Mouse (Mus musculus) A20 (cell line): ENCODE measurements around the gene Aldh1l1.

ENCODE experiments used
- DNase-seq: peaks from one replicate; pipeline ENCODE4 v3.0.0-alpha.2; 2011; ENCODE audit warnings: low read depth, low spot score

The Aldh1l1 gene

GRCm38 (mm10) chr6:90507443-90507842 lies 21.2 kb downstream of the Aldh1l1 start:
- DNase-seq: no peak

GRCm38 (mm10) chr6:90508197-90508624 lies 22.0 kb downstream of the Aldh1l1 start:
- DNase-seq: no peak

- DNase-seq: no peak
These were observed 22.9 kb downstream of the Aldh1l1 start for GRCm38 (mm10) chr6:90509085-90509484.

GRCm38 (mm10) chr6:90512416-90512815 lies 26.2 kb downstream of the Aldh1l1 start:
- DNase-seq: no peak

GRCm38 (mm10) chr6:90513074-90513856 lies 27.0 kb downstream of the Aldh1l1 start:
- DNase-seq: no peak

- DNase-seq: no peak
These were observed 28.1 kb downstream of the Aldh1l1 start for GRCm38 (mm10) chr6:90514369-90514768.

- DNase-seq: peak; percentile 62
These were observed 28.7 kb downstream of the Aldh1l1 start for GRCm38 (mm10) chr6:90514883-90515405.

GRCm38 (mm10) chr6:90518892-90519291 lies 32.7 kb downstream of the Aldh1l1 start:
- DNase-seq: no peak

GRCm38 (mm10) chr6:90519375-90519774 lies 33.1 kb downstream of the Aldh1l1 start:
- DNase-seq: no peak

GRCm38 (mm10) chr6:90526406-90526805 lies 40.2 kb downstream of the Aldh1l1 start:
- DNase-seq: no peak

GRCm38 (mm10) chr6:90529461-90530046 lies 43.3 kb downstream of the Aldh1l1 start:
- no peak for DNase-seq

- DNase-seq: no peak
These were observed 46.5 kb downstream of the Aldh1l1 start for GRCm38 (mm10) chr6:90532575-90533190.

- DNase-seq: no peak
These were observed 47.3 kb downstream of the Aldh1l1 start for GRCm38 (mm10) chr6:90533505-90533904.

GRCm38 (mm10) chr6:90534701-90535475 lies 48.7 kb downstream of the Aldh1l1 start:
- no peak for DNase-seq

GRCm38 (mm10) chr6:90536824-90537223 lies 50.6 kb downstream of the Aldh1l1 start:
- no peak for DNase-seq

GRCm38 (mm10) chr6:90537941-90538340 lies 51.7 kb downstream of the Aldh1l1 start:
- peak; percentile 59 for DNase-seq

GRCm38 (mm10) chr6:90539271-90539670 lies 53.0 kb downstream of the Aldh1l1 start:
- DNase-seq: no peak

GRCm38 (mm10) chr6:90540520-90540919 lies 54.3 kb downstream of the Aldh1l1 start:
- no peak for DNase-seq

GRCm38 (mm10) chr6:90541367-90541772 lies 55.1 kb downstream of the Aldh1l1 start:
- no peak for DNase-seq

GRCm38 (mm10) chr6:90544433-90544832 lies 58.2 kb downstream of the Aldh1l1 start:
- DNase-seq: no peak

GRCm38 (mm10) chr6:90546274-90546673 lies 60.0 kb downstream of the Aldh1l1 start:
- no peak for DNase-seq

GRCm38 (mm10) chr6:90547041-90547440 lies 60.8 kb downstream of the Aldh1l1 start:
- no peak for DNase-seq
